Mouse (Mus musculus) kidney, embryonic 14.5 days (tissue): ENCODE results near the gene Pced1a. TPM values are rescaled to one million over a fixed set of nuclear protein-coding genes. Genes with fewer than 3 reads are reported as not detected.

Experiments used
- ATAC-seq: fragments of 200-750 bp; cut with Nextera tagmentation; 2 replicates; pipeline ENCODE4 v1.8.0; 2017; ENCODE audit warnings: moderate number of reproducible peaks, mild to moderate bottlenecking, moderate TSS enrichment, moderate library complexity; ENCODE audit not compliant: low FRiP score, low TSS enrichment
- H3K27ac ChIP-seq: fragments of 300-500 bp; sonication (generic); 2 replicates; pipeline ENCODE4 v1.5.1; 2014; ENCODE audit warnings: low read depth, mild to moderate bottlenecking, low read length, moderate library complexity, mixed read lengths
- H3K27me3 ChIP-seq: fragments of 300-500 bp; sonication (generic); 2 replicates; pipeline ENCODE4 v1.6.1; 2014; ENCODE audit warnings: mild to moderate bottlenecking, low read length; ENCODE audit not compliant: control insufficient read depth, insufficient read depth
- H3K36me3 ChIP-seq: fragments of 300-500 bp; sonication (generic); 2 replicates; pipeline ENCODE4 v1.6.1; 2014; ENCODE audit warnings: low read length, mixed read lengths; ENCODE audit not compliant: control insufficient read depth, insufficient read depth
- H3K4me1 ChIP-seq: fragments of 300-500 bp; sonication (generic); 2 replicates; pipeline ENCODE4 v1.6.1; 2014; ENCODE audit warnings: low read length, mixed read lengths; ENCODE audit not compliant: control insufficient read depth, insufficient read depth
- H3K4me2 ChIP-seq: fragments of 300-500 bp; sonication (generic); replicated peaks from 2 replicates; pipeline ENCODE4 v1.6.1; 2014; ENCODE audit warnings: low read depth, mild to moderate bottlenecking, low read length
- H3K4me3 ChIP-seq: fragments of 300-500 bp; sonication (generic); 2 replicates; pipeline ENCODE4 v1.5.1; 2014; ENCODE audit warnings: mild to moderate bottlenecking, low read length
- H3K9ac ChIP-seq: fragments of 300-500 bp; sonication (generic); 2 replicates; pipeline ENCODE4 v1.6.1; 2014; ENCODE audit warnings: low read depth, mild to moderate bottlenecking, low read length, moderate library complexity
- H3K9me3 ChIP-seq: fragments of 300-500 bp; sonication (generic); 2 replicates; pipeline ENCODE4 v1.6.1; 2016; ENCODE audit warnings: low read length; ENCODE audit not compliant: control insufficient read depth
- WGBS: fragments of 180-500 bp; shearing (Covaris S2); extraction: QIAGEN DNeasy Blood & Tissue Kit; methylation state at CpG from one replicate; pipeline ENCODE4 v1.1.7; 2014; 5-methylcytosine and 5-hydroxymethylcytosine counted together
- polyA plus RNA-seq: library from polyadenylated mRNA; unstranded; fragments of >200 nt; fragmentation: Nextera tagmentation; extraction: Ambion mirVana; gene quantifications from 2 replicates; pipeline ENCODE4 v1.2.1, GENCODE M21; 2014

Gene Pced1a
- 13.0 and 15.0 TPM in 2 replicates for polyA plus RNA-seq

- Histone ChIP-seq H3K27ac (peak within 1 kb of the TSS; percentile 88), H3K4me1 (peaks cover 16% of the 10 kb centered on the region; the same call in 1 of the 2 replicates), H3K36me3 (peaks cover 12% of the 10 kb centered on the region; the same call in 1 of the 2 replicates), H3K4me3 (peak within 1 kb of the TSS; percentile 94), H3K9me3 (no peaks in the 10 kb centered on the region), H3K9ac (peak within 1 kb of the TSS; percentile 80), H3K4me2 (peak within 1 kb of the TSS; percentile 90), H3K27me3 (no peaks in the 10 kb centered on the region)
- under 1% methylated on average over 58 of the region's 58 CpGs for WGBS
- ATAC-seq, result peak; percentile 96
Observed at GRCm38 (mm10) chr2:130424126-130424853, at the start of gene Pced1a, which contains the start of gene Vps16. TSS of gene Pced1a (minus strand) at chr2:130424701. TSS of gene Vps16 (plus strand) at chr2:130424339.

GRCm38 (mm10) chr2:130472908-130473510 lies 48.5 kb upstream of the Pced1a start:
- H3K4me1 ChIP-seq, result no peaks in the 10 kb centered on the region
- no peak overlapping the region for H3K27ac ChIP-seq
- H3K9ac ChIP-seq, result no peak overlapping the region
- 75% methylated on average over 8 of the region's 8 CpGs for WGBS
- no peak for ATAC-seq
- no peaks in the 10 kb centered on the region for H3K36me3 ChIP-seq
- no peaks in the 10 kb centered on the region for H3K27me3 ChIP-seq
- no peak overlapping the region for H3K4me2 ChIP-seq
- H3K4me3 ChIP-seq, result no peak overlapping the region
- no peaks in the 10 kb centered on the region; the same call in 1 of the 2 replicates for H3K9me3 ChIP-seq

GRCm38 (mm10) chr2:130469935-130470334 lies 45.4 kb upstream of the Pced1a start:
- Histone ChIP-seq H3K4me2 (no peak overlapping the region), H3K27ac (no peak overlapping the region), H3K9me3 (no peaks in the 10 kb centered on the region), H3K4me1 (no peaks in the 10 kb centered on the region), H3K36me3 (no peaks in the 10 kb centered on the region), H3K9ac (no peak overlapping the region), H3K27me3 (no peaks in the 10 kb centered on the region), H3K4me3 (no peak overlapping the region)
- WGBS, result 90% methylated on average over 2 of the region's 2 CpGs
- no peak for ATAC-seq

- no peaks in the 10 kb centered on the region for H3K4me1 ChIP-seq
- H3K4me2 ChIP-seq, result no peak overlapping the region
- no peak overlapping the region for H3K9ac ChIP-seq
- no peak for ATAC-seq
- no peak overlapping the region for H3K4me3 ChIP-seq
- no peaks in the 10 kb centered on the region for H3K9me3 ChIP-seq
- WGBS, result 77% methylated on average over 4 of the region's 4 CpGs
- H3K27ac ChIP-seq, result no peak overlapping the region
- H3K36me3 ChIP-seq, result no peaks in the 10 kb centered on the region
- no peaks in the 10 kb centered on the region for H3K27me3 ChIP-seq
Observed at GRCm38 (mm10) chr2:130469366-130469765, 44.9 kb upstream of the Pced1a start.

- H3K4me3 ChIP-seq, result no peak overlapping the region
- ATAC-seq, result no peak
- H3K9me3 ChIP-seq, result no peaks in the 10 kb centered on the region
- H3K4me1 ChIP-seq, result no peaks in the 10 kb centered on the region
- no peak overlapping the region for H3K4me2 ChIP-seq
- 80% methylated on average over 1 of the region's 1 CpGs for WGBS
- no peaks in the 10 kb centered on the region for H3K27me3 ChIP-seq
- no peak overlapping the region for H3K27ac ChIP-seq
- H3K9ac ChIP-seq, result no peak overlapping the region
- peaks cover 2% of the 10 kb centered on the region; the same call in 1 of the 2 replicates for H3K36me3 ChIP-seq
Observed at GRCm38 (mm10) chr2:130466438-130466837, 41.9 kb upstream of the Pced1a start.

GRCm38 (mm10) chr2:130461287-130462071 lies 37.0 kb upstream of the Pced1a start:
- 56% methylated on average over 15 of the region's 15 CpGs for WGBS
- Histone ChIP-seq H3K36me3 (peaks cover 2% of the 10 kb centered on the region; the same call in 1 of the 2 replicates), H3K4me3 (no peak overlapping the region), H3K27ac (no peak overlapping the region), H3K9me3 (no peaks in the 10 kb centered on the region), H3K27me3 (no peaks in the 10 kb centered on the region), H3K9ac (no peak overlapping the region), H3K4me1 (0 out of 2 replicates have a peak, but pooled peaks cover 3% of the 10 kb centered on the region), H3K4me2 (no peak overlapping the region)
- ATAC-seq, result peak; percentile 35; the same call in 1 of the 2 replicates

- peaks cover 2% of the 10 kb centered on the region; the same call in 1 of the 2 replicates for H3K36me3 ChIP-seq
- H3K27me3 ChIP-seq, result no peaks in the 10 kb centered on the region
- no peak overlapping the region for H3K9ac ChIP-seq
- H3K4me1 ChIP-seq, result peaks cover 9% of the 10 kb centered on the region; the same call in 1 of the 2 replicates
- H3K27ac ChIP-seq, result no peak overlapping the region
- H3K4me3 ChIP-seq, result no peak overlapping the region
- no peaks in the 10 kb centered on the region for H3K9me3 ChIP-seq
- ATAC-seq, result no peak
- H3K4me2 ChIP-seq, result no peak overlapping the region
- 89% methylated on average over 3 of the region's 3 CpGs for WGBS
Observed at GRCm38 (mm10) chr2:130459576-130459975, 35.1 kb upstream of the Pced1a start.

- H3K9ac ChIP-seq, result no peak overlapping the region
- H3K4me1 ChIP-seq, result peaks cover 9% of the 10 kb centered on the region; the same call in 1 of the 2 replicates
- H3K27me3 ChIP-seq, result no peaks in the 10 kb centered on the region
- H3K36me3 ChIP-seq, result no peaks in the 10 kb centered on the region
- WGBS, result 88% methylated on average over 3 of the region's 3 CpGs
- ATAC-seq, result no peak
- H3K27ac ChIP-seq, result no peak overlapping the region
- no peaks in the 10 kb centered on the region for H3K9me3 ChIP-seq
- H3K4me2 ChIP-seq, result no peak overlapping the region
- no peak overlapping the region for H3K4me3 ChIP-seq
Observed at GRCm38 (mm10) chr2:130457871-130458270, 33.4 kb upstream of the Pced1a start.
